Mouse (Mus musculus) adrenal gland, postnatal 4 days (tissue): Measurements from ENCODE around the gene Iqgap1. TPM values are rescaled to one million over a fixed set of nuclear protein-coding genes. Genes with fewer than 3 reads are reported as not detected.

Source experiments
- DNase-seq, 2 experiments: peaks; one replicate each; pipeline ENCODE4 v3.0.0; 2021 to 2022; ENCODE audit warnings: low spot score in 2 of 2, mixed read lengths in 2 of 2
- total RNA-seq, 2 experiments: library from RNA; stranded (reverse); gene quantifications; 2 replicates each; pipeline ENCODE4 v1.2.3; 2021

The Iqgap1 gene
- total RNA-seq, 2 experiments from 2014 or later: 92.0 to 107 TPM

DNA sequence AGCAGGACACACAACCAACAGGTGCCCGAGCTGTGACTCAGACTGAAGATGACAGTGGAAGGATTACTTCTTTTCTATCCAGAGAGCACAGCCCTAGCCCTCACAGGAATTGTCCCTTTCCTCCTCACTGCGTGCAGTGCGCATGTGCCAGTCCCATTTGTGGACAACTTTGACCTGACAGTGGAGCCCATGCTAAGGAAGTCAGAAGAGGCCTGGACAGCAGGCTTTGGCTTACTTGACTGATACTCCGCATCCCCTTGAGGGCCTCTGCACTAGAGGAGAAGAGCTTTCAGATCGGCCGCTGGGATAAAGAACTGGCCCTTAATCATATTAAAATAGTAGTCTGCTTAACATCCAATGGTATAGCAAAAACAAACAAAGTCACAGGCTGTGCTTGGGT, 154.9 kb downstream of the Iqgap1 start:
- no peak for DNase-seq

DNA sequence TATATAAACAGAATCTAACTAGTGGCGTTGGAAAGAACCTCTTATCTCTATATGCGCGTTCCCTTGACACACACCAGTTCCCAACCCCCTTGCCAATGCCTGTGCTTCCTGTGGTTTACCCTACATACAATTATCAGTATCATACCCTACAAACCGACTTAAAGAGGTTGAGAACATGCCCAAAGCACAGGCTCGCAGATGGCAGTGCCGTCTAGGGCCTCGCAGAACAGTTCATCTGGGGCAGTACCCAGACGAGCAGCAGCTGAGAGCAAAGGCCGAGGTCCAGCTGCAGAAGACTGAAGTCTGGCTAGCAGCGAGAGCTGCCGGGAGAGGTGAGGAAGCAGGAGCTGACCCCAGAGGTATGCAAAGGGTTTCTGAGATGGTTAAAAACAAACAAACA, 158.6 kb downstream of the Iqgap1 start:
- no peak for DNase-seq

DNA sequence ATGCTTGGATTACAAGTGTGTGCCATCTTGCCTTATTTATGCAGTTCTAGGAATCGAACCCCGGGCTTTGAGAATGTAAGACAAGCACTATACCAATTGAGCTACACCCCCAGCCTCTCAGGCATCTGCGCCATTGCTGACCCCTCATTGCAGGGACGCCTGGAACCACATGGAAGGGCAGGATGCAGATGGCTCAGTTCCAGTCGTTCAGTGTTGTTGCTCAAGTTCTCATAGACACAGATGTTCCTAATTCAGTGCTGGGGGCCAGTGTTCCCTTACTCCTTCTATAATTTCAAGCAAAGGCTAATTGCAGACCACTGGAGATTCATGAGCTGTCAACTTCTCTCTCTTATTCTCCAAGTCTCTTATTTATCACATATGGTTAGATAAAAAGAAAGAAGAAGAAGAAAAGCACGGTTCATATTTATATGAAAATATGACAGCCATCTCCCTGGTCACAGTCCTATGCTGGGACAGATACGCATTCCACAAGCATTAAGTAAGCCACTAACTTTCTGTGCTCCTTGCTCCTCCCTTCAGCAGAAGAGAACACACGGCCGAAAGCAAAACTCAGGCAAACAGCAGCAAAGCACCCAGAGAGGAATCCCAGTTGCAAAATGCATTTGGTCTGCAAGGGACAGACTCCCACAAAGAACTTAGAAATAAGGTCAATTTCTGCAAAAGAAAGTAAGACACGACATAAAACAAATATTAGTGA, 159.4 kb downstream of the Iqgap1 start:
- DNase-seq: no peak

Other genes with a start within 250 kb of the Iqgap1 start
- 10 to 100 TPM; 36.4 to 39.8 TPM for gene Crtc3, start 137.1 kb downstream of the Iqgap1 start, total RNA-seq
- 10 to 100 TPM; 13.4 to 14.2 TPM for gene Zscan2, start 34.9 kb upstream of the Iqgap1 start, total RNA-seq
- 10 to 100 TPM; 27.9 to 29.8 TPM for gene Wdr73, start 75.3 kb upstream of the Iqgap1 start, total RNA-seq
- 1 to 10 TPM; 4.2 to 5.6 TPM for gene Nmb, start 79.1 kb upstream of the Iqgap1 start, total RNA-seq
- 100 to 1,000 TPM; 114 to 116 TPM for gene Sec11a, start 121.8 kb upstream of the Iqgap1 start, total RNA-seq
- gene Zfp592, start 167.7 kb upstream of the Iqgap1 start, total RNA-seq: 10 to 100 TPM; 26.7 to 36.0 TPM
- 1 to 10 TPM; 2.0 to 4.7 TPM for gene Alpk3, start 231.6 kb upstream of the Iqgap1 start, total RNA-seq